Mouse (Mus musculus): ENCODE data around the gene Eda2r.
A peak's percentile ranks its signal among the peaks of the same experiment; 100 is the strongest.

The Eda2r gene

DNA sequence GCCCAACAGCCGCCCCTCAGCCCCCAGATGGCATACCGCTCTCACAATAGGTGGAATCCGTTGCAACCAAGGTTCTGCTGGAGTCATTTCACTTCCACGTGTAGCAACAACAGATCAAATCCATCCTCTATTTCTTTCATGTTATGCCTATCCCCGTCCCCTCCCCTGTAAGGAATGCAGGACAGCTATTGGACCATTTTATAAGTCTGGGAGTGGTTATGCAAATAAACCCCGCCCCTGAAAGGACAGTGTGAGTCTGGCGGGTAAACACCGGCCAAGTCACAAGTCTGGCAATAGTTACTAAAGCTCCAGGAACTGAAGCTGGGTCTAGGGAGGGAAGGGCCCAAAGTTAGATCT lies at the start of gene Eda2r:
Gene Eda2r, minus strand, starts transcription at position 152 of the 357 bp plus-strand sequence.
- DNase-seq (ENCODE audit: low spot score in 2 of 2): peak; percentile 87 to 89

DNA sequence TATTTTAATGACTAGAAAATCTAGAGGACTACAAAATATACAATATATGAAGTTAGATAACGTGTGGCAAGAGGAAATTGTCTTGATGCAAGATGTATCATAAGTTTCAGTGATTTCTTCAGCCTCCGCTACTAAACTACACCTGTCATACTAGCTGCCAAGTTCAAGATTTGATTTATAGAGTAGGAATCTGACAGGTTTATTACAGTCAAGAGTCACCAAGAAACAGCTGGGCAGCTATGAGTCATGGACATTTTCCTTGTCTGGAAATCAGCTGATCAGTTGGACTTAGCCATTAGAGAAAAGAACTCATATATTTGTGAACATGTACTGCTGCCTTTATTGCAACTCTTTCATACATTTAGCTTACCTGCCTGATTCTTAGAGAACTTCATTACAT lies 20.9 kb upstream of the Eda2r start:
- DNase-seq (ENCODE audit: low spot score in 2 of 2): no peak

DNA sequence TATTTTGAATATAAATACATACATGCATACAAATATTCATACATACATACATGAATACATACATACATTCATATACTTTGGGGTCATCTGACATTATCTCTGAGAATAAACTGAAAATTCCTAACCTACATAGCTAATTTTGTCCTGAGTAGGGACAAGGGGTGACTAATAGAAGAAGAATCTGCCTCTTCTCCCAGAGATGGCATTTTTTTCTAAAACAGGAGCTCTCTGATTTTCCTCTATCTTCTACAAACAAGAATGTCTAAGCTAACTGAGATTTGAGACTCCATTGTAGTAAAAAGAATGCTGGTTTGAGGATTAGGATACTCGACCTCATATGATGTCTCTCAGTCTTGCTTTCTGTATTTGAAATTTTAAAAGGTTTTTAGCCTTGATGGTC lies 1.1 kb upstream of the Eda2r start:
- no peak for DNase-seq (ENCODE audit: low spot score in 2 of 2)

DNA sequence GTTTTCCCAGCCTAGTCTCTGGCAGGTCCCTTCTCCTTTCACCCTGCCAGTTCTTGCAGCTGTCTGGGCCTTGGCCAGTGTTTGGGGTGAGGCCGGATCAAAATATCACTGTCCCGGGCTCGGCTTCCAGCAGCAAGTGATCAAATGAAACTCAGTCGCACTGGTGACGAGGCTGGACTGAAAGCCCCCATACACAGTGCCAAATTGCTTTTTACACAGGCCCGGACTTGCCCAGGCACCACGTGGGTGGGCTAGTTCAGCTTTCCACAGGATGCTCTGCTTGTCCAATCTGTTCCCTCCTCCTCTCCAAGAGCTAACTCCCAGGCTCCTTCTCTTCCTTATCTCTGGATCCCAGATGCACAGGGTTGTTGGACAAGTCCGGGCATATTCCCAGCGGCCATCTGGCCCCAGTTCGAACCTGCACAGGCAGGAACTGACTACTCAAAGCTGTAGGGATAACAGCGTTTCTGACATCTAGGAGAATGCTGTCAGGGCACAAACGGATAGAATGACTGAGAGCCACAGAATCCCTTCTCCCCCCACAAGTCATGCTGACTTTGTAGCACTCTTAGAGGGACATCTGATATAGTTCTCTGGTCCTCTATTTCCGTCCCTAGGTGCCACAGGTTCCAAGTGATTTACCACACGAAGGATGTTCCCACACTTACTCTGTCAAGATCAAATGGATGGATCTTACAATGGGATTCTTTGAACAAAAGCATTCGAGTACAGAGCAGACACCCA lies 523 bp downstream of the Eda2r start:
- peak; percentile 87 to 90 for DNase-seq (ENCODE audit: low spot score in 2 of 2)

DNA sequence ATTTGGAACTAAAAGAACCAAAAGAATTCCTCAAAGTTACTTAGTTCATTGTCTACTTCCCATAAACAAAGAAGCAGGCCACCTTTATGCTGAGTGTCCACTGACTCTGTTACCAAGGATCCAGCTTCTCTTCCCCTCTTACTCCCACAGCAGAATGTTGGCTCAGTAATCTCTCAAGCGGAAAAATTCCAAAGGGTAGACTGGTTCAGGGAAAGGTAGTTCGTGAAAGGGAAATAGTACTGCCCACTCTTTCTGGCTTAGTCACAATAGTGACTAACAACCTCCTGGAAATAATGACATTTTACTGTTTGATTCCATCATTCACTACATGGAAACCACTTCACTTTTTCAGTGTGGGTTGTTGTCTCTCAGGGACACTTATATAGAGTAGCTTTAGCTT lies 4.2 kb downstream of the Eda2r start:
- DNase-seq (ENCODE audit: low spot score in 2 of 2): no peak

DNA sequence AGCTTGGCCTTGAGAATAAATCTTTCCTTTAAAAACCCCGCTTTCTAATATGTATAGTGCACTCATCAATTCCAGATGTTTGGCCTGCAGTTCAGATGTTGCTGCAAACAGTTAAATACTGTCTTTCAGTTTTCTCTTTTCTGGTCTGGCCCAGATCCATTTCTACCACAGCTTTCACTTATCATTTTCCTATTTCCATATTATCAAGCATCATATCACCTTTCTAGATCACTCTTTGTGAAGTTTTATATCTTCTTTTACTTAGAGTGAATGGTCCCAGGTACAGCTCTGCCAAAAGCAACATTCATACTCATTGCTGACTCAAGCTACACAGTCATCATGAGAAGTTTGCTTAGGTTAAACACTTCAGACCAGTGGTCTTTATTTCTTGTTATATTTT lies 7.8 kb downstream of the Eda2r start:
- no peak for DNase-seq (ENCODE audit: low spot score in 2 of 2)

DNA sequence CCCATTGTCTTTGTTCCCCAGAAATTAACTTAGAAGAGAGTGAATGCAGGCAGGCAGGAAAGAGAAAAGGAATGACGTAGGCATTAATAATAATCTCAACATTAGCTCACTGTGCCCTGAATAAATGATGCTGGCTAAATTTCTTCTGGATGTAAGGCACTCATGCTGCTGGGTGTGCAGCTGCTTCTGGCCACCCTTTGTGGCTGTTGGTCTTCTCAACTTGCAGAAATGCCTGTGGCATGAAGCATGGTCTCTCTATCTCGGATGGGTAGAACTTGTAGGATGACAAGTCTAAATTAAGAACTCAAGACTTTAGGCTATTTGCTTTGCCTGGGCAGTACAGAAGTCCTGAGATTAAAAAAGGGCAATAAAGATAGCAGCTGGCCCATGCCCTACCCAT lies 8.3 kb downstream of the Eda2r start:
- no peak for DNase-seq (ENCODE audit: low spot score in 2 of 2)

DNA sequence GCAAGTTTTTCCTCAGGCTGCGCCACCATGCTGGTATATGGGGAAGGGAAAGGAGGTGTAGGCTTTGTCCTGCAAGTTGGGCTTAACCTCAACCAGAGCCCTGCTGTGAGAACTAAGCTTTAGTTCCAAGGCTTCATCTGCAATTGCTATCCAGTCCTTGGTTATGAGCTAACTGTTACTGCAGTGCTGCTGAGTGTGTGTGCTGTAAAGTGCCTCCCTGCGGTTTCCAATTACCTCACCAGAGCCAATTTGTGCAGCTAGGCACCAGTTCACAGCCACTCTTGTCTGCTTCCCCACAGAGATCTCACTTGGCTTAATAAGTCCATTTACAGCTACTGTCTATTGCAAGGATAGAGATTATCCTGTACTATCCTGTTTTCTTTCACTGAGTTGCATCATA lies 16.1 kb downstream of the Eda2r start:
- DNase-seq (ENCODE audit: low spot score in 2 of 2): no peak

DNA sequence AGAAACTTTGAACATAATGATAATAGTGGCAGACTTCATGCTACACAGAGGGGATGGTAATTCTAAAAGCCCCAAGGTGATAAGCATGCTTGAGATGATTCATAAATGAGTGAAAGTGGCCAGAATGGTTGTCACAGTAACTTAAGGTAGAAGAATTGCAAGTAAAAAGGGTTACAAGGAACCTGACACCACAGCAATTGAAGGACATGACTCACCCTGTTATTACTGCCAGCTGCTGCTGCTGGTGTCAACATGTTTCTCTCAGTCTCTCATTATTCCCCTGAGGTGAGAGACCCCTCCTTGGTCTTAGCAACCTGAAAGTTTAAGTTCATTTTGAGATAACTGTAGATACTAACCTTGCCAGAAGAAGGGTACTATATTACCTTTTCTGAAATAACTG lies 49.1 kb downstream of the Eda2r start:
- DNase-seq (ENCODE audit: low spot score in 2 of 2): no peak

All from heart, adult 9 months (tissue).